Mouse (Mus musculus) lung, postnatal 4 days (tissue): ENCODE results near the gene Fam171a2.
"Not testable (repeated sequence)": the region's sequence is repeated elsewhere in the genome, so short reads cannot be mapped to it uniquely, and the experiment has no call there.

Experiments
- DNase-seq, 2 experiments: peaks; one replicate each; pipeline ENCODE4 v3.0.0; 2021

Gene Fam171a2

GRCm38 (mm10) chr11:102434406-102434805 is 13.1 kb downstream of the Fam171a2 start:
- DNase-seq = peak; percentile 82 to 90

DNA sequence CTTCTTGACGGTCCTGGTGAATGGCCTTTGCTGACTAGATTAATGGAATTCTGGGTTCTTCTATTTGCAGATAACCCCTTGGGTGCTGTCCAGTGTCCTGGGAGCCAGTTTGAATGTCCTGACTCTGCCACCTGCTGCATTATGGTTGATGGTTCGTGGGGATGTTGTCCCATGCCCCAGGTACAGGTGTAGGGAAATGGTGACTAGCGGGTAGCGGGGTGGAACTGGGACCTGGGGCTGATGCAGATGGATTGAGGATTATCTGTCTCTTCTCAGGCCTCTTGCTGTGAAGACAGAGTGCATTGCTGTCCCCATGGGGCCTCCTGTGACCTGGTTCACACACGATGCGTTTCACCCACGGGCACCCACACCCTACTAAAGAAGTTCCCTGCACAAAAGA is 13.6 kb downstream of the Fam171a2 start:
- no peak for DNase-seq

DNA sequence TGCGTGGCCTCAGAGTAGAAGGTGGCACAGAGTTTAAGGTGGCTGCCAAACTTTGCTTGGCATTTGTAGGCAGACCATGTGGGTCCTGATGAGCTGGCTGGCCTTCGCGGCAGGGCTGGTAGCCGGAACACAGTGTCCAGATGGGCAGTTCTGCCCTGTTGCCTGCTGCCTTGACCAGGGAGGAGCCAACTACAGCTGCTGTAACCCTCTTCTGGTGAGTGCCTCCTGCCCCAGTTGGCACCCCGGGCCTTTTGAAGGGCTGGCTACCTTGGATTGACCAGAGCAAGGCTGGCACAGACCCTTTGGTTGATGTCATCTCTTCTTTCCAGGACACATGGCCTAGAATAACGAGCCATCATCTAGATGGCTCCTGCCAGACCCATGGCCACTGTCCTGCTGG is 14.6 kb downstream of the Fam171a2 start:
- DNase-seq = no peak

GRCm38 (mm10) chr11:102432115-102432843 is 15.2 kb downstream of the Fam171a2 start:
- peak; percentile 50 to 56 for DNase-seq

DNA sequence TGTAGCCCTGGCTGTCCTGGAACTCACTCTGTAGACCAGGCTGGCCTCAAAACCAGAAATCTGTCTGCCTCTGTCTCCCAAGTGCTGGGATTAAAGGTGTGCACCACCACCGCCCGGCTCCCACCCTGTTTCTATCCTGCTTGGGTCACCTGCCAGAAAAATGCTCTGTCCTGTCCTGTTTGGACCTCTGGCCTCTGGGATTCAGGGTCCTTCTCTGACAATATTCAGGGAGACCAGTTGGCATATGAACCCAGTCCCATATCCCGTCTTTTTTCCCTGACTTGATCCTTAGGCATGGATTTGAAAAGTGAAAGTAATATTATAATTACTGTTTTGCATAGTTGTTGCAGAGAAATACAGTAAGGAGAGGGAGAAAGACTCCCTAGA is 15.8 kb downstream of the Fam171a2 start:
- DNase-seq = no peak

DNA sequence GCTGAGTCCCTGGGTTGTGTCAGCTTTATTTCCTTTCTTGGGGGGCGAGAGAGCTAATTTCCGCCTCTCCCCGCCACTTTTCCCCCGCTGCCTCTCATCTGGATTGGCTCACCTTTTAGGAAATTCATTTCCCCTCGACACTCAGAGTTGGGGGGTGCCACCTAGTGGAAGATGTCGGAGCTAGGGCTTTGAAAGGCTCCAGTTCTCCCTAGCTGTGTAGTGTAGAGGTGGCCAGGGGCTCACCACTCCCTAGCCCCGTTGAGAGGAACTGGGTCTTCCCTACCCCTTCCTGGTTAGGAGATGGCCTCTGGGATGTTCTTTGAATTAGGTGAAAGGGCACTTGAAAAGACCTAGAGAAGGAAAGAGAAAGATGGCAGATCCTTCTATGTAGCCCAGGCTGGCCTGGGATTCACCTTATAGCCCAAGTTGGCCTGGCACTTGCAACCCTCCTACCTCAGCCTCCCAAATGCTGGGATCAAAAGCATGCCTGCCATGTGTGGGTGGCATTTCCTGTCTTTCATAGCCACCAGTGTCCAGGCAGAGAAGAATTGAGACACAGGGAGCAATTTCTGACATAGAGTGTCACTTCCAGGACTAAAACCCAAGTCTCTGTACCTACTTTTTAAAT is 16.4 kb downstream of the Fam171a2 start:
- peak; percentile 80 to 87 for DNase-seq

- peak; percentile 93 to 94 for DNase-seq
These were observed 17.1 kb downstream of the Fam171a2 start, which contains the start of gene Grn for GRCm38 (mm10) chr11:102430121-102431017. Gene Grn (plus strand): TSS chr11:102430315.

GRCm38 (mm10) chr11:102429551-102429950 is 17.9 kb downstream of the Fam171a2 start:
- no peak for DNase-seq

- no peak for DNase-seq
These were observed 18.4 kb downstream of the Fam171a2 start for GRCm38 (mm10) chr11:102428981-102429540.

DNA sequence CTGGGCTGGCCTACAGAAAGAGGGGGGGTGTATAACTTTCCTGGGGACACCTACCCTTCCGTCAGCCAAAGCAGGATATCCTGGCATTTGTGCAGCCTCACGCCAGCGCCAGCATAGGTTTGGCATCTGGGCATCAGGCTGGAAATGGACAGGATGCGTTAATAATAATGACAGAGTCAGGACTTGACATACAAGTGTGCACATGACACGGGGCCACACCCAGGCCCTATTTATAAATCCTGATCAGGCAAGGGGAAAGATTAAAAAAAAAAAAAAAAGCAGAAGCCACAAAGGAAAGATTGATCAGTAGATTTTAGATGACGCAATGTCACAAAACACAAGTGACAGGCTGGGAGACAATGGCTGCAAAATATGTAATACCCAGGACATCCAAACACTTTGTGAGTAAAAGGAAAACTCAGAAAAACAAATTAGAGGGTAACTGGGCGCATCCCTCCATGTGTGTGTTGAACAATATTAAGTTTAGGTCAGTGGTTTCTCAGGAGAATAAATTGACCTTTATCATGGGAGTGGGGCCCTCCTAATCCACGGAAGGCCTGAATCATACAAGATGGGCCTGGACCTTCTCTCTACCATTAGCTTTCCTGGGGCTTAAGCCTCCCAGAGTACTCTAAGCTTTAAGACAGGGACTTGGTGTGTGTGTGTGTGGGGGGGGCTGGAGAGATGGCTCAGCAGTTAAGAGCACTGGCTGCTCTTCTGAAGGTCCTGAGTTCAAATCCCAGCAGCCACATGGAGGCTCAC is 21.7 kb downstream of the Fam171a2 start:
- peak; percentile 54 to 82 for DNase-seq

DNA sequence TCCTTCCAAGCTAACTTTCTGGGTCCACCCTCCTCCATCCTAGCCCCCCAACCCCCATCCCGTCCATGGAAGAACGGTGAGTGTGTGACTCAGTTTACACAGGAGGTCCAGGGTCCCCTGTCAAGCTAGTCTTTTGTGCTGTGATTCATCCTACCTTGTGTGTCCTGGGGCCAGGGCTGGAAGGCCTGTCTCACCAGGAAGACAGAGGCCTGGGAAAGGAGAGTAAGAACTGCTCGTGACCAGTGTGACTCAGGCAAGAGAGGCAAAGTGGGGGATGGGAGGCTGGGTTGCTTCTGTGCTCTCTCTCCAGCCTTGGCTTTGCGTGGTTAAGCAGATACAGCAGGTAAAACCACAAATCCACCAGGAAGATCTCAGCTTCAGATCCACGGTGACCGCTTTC is 22.8 kb downstream of the Fam171a2 start:
- no peak for DNase-seq

GRCm38 (mm10) chr11:102421559-102421958 is 25.9 kb downstream of the Fam171a2 start:
- DNase-seq = no peak

- no peak for DNase-seq
These were observed 28.6 kb downstream of the Fam171a2 start for GRCm38 (mm10) chr11:102418887-102419286.

DNA sequence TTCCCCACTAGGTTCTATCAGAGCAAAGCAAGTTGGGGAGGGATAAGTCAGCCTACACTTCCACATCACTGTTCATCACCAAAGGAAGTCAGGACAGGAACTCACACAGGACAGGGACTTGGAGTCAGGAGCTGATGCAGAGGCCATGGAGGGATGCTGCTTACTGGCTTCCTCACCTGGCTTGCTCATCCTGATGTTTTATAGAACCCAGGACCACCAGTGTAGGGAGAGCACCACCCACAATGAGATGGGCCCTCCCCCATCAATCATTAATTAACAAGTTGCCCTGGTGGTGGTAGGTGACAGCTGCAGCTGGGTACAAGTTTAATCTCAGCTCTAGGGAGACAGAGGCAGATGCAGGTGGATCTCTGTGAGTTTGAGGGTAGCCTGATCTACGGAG is 30.3 kb downstream of the Fam171a2 start:
- DNase-seq = no peak

GRCm38 (mm10) chr11:102415034-102415802 is 32.3 kb downstream of the Fam171a2 start:
- DNase-seq = no peak

GRCm38 (mm10) chr11:102413059-102413458 is 34.4 kb downstream of the Fam171a2 start:
- DNase-seq = no peak

GRCm38 (mm10) chr11:102411704-102412103 is 35.8 kb downstream of the Fam171a2 start:
- peak; percentile 88 to 93 for DNase-seq

DNA sequence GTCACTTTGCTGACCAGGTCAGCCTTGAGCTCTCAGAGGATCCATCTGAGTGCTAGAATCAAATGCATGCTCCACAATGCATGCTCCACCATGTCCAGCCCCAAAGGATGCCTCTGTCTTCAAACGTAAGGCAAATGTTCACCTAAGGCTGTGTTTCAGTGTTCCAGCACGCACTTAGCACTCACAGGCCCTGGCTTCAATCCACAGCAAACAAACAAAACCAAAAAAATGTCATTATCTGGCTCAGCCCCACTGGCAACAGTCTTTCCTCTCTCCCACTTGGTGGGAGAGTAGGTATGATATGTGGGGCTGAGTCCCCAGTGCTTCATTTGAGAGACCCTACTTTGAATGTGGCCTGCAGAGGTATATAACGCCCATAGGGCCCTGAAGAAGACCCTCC is 36.4 kb downstream of the Fam171a2 start:
- DNase-seq = no peak

DNA sequence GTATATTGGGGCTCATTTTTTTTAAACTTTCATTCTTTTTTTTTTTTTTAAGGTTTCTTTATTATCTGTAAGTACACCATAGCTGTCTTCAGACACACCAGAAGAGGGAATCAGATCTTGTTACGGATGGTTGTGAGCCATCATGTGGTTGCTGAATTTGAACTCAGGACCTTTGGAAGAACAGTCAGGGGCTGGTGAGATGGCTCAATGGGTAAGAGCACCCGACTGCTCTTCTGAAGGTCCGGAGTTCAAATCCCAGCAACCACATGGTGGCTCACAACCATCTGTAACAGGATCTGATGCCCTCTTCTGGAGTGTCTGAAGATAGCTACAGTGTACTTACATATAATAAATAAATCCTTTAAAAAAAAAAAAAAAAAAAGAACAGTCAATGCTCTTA is 37.1 kb downstream of the Fam171a2 start:
- DNase-seq = not testable (repeated sequence)

DNA sequence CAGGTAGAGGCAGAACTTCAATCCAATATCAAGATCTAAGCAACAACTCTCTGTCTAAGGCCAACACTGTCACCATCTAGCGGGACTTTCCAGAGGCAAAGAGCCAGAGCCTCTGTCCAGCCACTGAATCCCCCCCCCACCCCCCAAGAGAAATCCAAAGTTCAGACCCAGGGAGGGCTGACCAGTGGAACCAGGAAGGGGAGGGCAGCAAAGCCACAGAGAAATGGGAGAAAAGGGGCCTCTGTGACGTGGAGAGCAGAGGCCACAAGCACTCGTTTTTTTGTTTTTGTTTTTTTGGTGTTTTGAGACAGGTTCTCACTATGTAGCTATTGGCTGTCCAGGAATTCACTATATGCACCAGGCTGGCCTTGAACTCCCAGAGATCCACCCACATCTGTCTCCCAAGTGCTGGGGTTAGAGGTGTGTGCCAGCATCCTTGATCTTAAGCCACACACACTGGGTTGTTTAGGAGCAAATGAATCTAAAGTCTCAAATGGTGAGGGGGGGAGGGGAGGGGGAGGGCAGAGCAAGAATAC is 37.6 kb downstream of the Fam171a2 start:
- DNase-seq = no peak
